Mouse (Mus musculus): ENCODE results near the gene Abcc2. TPM values are rescaled to one million over a fixed set of nuclear protein-coding genes. Genes with fewer than 3 reads are reported as not detected.

Gene Abcc2
- polyA plus RNA-seq, 1 experiment from 2014 or later, result 0.06 TPM

DNA sequence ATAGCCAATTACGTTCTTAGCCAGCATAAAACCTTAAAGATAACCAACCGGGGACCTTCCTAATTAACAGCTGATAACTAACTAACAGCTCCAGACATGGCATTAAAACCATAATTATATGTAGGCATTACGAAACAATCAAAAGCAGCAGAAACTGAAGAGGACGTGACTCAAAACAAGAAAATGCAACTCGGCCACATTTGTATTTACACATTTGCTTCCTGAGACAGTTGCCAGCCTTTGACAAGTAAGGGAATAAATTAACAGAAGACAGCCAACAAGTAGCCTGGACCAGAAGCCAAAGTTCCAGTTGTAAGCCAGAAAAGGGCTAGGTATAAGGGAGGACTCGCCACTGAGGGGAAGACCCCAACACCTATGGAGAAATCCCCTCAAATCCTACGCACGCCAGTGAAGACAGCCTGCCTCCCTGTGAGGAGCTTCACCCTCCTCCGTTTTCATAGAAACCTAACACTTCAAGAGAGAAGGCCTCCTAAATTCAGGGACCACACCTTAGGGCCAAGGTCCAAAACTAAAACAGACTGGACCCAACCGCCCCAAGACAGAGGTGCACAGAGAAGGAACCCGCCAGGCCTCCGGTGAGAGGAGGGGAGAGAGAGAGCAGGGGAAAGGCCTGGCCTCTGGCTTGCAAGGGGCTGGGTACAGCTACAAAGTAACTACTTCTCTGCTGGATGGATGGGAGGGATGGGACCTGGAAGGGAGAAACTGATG lies 104.5 kb downstream of the Abcc2 start:
- H3K4me2 ChIP-seq, result no peak overlapping the region
- no peaks in the 10 kb centered on the region for H3K27me3 ChIP-seq (replicated peaks)
- H3K9ac ChIP-seq (replicated peaks), result no peak overlapping the region
- H3K9me3 ChIP-seq (replicated peaks), result no peaks in the 10 kb centered on the region
- no peak overlapping the region for H3K27ac ChIP-seq (replicated peaks)
- H3K4me3 ChIP-seq (replicated peaks), result no peak overlapping the region
- no peak for ATAC-seq (ENCODE audit: low FRiP score)
- H3K36me3 ChIP-seq, result no peaks in the 10 kb centered on the region
- peaks cover 13% of the 10 kb centered on the region for H3K4me1 ChIP-seq
- 83% methylated on average over 12 of the region's 12 CpGs for WGBS

- Histone ChIP-seq H3K9ac (replicated peaks) (no peak overlapping the region), H3K27me3 (replicated peaks) (no peaks in the 10 kb centered on the region), H3K4me1 (peaks cover 13% of the 10 kb centered on the region), H3K27ac (replicated peaks) (no peak overlapping the region), H3K4me3 (replicated peaks) (no peak overlapping the region), H3K4me2 (no peak overlapping the region), H3K9me3 (replicated peaks) (no peaks in the 10 kb centered on the region), H3K36me3 (no peaks in the 10 kb centered on the region)
- no peak for ATAC-seq (ENCODE audit: low FRiP score)
- 86% methylated on average over 5 of the region's 5 CpGs for WGBS
Observed at GRCm38 (mm10) chr19:43887242-43887641, 105.2 kb downstream of the Abcc2 start.

DNA sequence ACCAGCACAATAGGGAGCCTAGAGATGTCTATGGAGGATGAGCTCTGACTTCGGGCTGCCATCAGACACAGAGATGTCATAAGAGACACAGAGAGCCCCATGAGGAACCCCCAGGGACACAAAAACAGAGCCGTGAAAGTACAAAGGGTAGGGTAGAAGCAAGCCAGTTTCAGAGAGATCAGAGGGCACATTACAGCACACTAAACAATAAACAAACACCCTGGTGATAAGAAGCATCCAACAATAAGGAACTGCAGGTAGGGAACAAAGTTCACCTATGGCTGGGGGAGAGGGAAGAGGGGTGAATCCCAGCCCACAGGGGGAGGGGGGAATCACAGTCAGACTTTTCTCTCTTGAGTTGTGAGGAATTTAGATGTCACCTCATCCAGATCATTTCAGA lies 105.7 kb downstream of the Abcc2 start:
- no peak overlapping the region for H3K4me2 ChIP-seq
- H3K4me3 ChIP-seq (replicated peaks), result no peak overlapping the region
- no peak for ATAC-seq (ENCODE audit: low FRiP score)
- no peak overlapping the region for H3K27ac ChIP-seq (replicated peaks)
- WGBS, result 50% methylated on average over 2 of the region's 2 CpGs
- H3K9me3 ChIP-seq (replicated peaks), result no peaks in the 10 kb centered on the region
- H3K36me3 ChIP-seq, result no peaks in the 10 kb centered on the region
- no peak overlapping the region for H3K9ac ChIP-seq (replicated peaks)
- H3K4me1 ChIP-seq, result peaks cover 8% of the 10 kb centered on the region
- no peaks in the 10 kb centered on the region for H3K27me3 ChIP-seq (replicated peaks)

Other genes starting within 250 kb of the Abcc2 start
- gene Nkx2-3, start 169.9 kb upstream of the Abcc2 start, polyA plus RNA-seq (2015; fragmentation: Nextera tagmentation; extraction: Ambion mirVana), result 5.5 TPM in 1 of 2 replicates, not detected in the other
- 16.2 and 16.5 TPM in 2 replicates for gene Slc25a28, start 107.3 kb upstream of the Abcc2 start, polyA plus RNA-seq (2015; fragmentation: Nextera tagmentation; extraction: Ambion mirVana)
- gene Entpd7, start 92.5 kb upstream of the Abcc2 start, polyA plus RNA-seq (2015; fragmentation: Nextera tagmentation; extraction: Ambion mirVana), result 8.9 and 9.5 TPM in 2 replicates
- 6.5 and 11.3 TPM in 2 replicates for gene Cutc, start 29.2 kb upstream of the Abcc2 start, polyA plus RNA-seq (2015; fragmentation: Nextera tagmentation; extraction: Ambion mirVana)
- gene Cox15, start 29.2 kb upstream of the Abcc2 start, polyA plus RNA-seq (2015; fragmentation: Nextera tagmentation; extraction: Ambion mirVana), result 11.9 and 17.6 TPM in 2 replicates
- gene Dnmbp, start 158.0 kb downstream of the Abcc2 start, polyA plus RNA-seq (2015; fragmentation: Nextera tagmentation; extraction: Ambion mirVana), result 8.0 and 12.7 TPM in 2 replicates
- gene Cpn1, start 204.4 kb downstream of the Abcc2 start, polyA plus RNA-seq (2015; fragmentation: Nextera tagmentation; extraction: Ambion mirVana), result 0.10 and 1.3 TPM in 2 replicates
- gene Cyp2c23, start 247.0 kb downstream of the Abcc2 start, polyA plus RNA-seq (2015; fragmentation: Nextera tagmentation; extraction: Ambion mirVana), result 0.09 TPM in 1 of 2 replicates, not detected in the other

Data from neural tube, embryonic 15.5 days (tissue).